Mouse (Mus musculus): Measurements from ENCODE around the gene Npsr1.
A peak's percentile ranks its signal among the peaks of the same experiment; 100 is the strongest.

Npsr1 gene

GRCm38 (mm10) chr9:24097696-24098095 is at the start of gene Npsr1:
Gene Npsr1, plus strand, starts transcription at chr9:24097996.
- no peak for DNase-seq

GRCm38 (mm10) chr9:24051538-24051937 is 46.3 kb upstream of the Npsr1 start:
- DNase-seq, result no peak

DNA sequence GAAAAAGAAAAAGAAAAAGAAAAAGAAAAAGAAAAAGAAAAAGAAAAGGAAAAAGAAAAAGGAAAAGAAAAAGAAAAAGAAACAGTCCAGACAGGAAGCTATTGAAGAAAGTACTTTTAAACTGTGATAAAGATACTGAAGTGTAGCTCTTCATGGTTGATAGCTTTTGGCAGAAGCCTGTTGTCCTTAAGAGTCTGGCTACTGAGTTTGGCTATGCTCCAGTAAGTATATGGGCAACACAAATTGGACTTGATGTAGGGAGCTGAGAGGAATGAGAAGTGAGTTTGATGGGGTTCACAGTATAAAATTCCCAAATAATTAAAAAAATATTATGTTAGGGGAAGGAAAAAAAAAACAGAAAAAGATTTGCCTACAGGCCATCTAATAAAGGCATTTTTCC is 34.5 kb upstream of the Npsr1 start:
- no peak for DNase-seq

GRCm38 (mm10) chr9:24071664-24072063 is 26.1 kb upstream of the Npsr1 start:
- DNase-seq, result no peak

GRCm38 (mm10) chr9:24077596-24077995 is 20.2 kb upstream of the Npsr1 start:
- DNase-seq, result no peak

- DNase-seq, result no peak
Measured at GRCm38 (mm10) chr9:24091875-24092274, 5.9 kb upstream of the Npsr1 start.

- DNase-seq, result no peak
Measured at GRCm38 (mm10) chr9:24098526-24098925, 730 bp downstream of the Npsr1 start.

- DNase-seq, result no peak
Measured at GRCm38 (mm10) chr9:24099631-24100030, 1.8 kb downstream of the Npsr1 start.

GRCm38 (mm10) chr9:24119423-24119822 is 21.6 kb downstream of the Npsr1 start:
- peak; percentile 14 to 38 for DNase-seq

GRCm38 (mm10) chr9:24133142-24133541 is 35.3 kb downstream of the Npsr1 start:
- no peak for DNase-seq

DNA sequence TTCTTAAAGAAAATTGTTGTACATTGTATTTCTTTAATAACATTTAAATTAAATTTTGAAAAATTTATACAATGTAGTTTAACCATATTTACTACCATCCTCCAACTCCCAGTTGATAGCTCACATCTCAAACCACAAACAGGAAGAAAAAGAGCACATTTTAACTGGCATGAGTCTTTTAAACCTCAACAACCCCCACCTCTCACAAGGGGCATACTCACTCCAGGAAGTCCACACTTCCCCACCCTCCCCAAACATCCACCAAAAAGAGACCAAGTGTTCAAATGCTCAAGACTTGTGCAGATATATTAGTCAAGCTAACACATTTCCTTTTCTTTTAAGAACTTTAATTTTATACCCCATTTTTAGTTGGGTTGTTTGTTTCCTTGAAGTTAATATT is 38.6 kb downstream of the Npsr1 start:
- no peak for DNase-seq

DNA sequence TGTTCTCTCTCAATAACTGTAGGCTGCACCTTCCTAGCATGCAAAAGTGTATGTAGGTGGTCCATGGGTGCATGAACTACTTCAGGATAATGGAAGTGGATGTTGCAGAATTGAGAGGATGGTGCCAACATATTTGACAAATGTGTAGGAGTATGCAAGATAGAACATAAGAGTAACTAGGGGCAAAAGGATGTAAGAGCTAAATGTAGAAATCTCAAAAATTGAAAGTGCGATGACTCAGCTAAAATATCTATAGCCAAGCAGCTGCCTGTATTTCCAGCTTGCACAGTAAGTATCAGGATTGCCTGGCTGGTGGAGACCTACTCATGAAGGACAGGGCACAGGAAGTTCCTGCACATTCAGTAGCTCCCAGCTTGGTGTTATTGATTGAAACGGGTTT is 46.5 kb downstream of the Npsr1 start:
- no peak for DNase-seq

- no peak for DNase-seq
Measured at GRCm38 (mm10) chr9:24157208-24157607, 59.4 kb downstream of the Npsr1 start.

DNA sequence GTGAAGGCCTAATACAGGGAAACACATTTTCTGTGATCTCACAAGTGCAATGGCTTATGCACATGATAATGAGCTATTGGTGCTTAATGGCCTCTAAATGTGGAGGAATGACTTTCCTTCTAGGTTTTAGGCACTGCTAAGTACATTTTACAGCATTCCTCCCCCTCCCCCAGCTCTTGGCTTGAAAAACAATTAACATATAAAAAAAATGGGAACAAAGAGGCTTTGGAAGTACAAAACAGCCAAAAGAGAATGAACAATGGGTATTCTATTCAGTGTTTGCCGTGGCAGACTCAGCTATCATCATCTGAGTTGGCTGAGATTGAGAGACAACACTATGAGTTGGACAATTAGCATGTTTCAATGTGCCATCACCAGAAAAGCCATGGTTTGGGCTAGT is 62.6 kb downstream of the Npsr1 start:
- DNase-seq, result no peak

DNA sequence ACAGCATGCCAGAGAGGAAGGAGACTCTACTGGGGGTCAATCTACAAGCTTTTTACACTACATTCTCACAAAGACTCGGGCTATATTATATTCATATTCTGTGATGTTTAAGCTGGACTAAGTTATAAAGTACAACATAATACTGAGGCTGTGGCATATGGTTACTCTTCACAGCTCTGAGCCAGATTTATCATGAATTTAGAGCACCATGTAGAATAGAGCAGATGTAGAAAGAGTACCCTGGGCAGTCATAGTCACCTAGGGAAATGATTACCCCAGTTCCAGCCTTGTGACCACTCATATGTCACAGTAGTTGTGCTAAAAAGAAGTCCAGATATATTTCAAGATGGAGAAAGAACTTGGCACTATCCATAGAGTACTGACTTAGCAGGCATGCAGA is 70.7 kb downstream of the Npsr1 start:
- no peak for DNase-seq

DNA sequence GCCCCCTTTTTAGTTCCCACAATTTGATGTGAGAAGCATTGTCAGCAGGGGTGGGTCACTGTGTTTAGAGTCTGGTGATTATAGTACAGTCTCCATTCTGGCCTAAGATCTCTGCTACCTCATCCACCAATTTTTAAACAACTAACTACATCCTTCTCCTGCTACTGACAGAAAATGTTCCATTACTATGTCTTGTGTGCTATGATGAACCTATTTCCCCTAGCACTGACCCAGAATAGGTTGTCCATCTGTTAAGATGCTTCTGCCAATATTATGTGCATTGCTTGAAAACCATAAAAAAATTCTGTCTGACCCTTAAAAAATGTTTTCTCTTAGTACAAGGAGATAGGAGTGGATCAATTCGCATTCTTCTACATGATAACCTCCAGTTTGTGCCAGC is 72.9 kb downstream of the Npsr1 start:
- DNase-seq, result no peak

DNA sequence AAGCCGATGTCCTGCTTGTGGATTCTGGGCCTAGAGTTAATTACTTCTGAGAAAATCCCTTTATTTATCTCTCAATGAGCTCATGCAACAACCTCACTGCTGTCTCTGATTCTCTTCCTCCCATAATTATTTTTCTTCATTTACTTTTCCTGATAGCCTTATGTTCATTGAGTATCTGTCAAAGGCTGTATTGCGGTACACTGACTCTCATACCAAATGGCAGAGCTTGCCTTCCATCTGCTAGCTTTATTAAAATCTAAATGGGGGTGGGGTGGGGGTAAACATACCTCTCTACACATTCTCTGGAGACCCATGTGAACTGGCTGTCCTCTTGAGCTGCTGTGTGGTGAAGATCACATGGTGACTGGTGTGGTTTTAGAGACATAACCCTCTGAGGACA is 80.9 kb downstream of the Npsr1 start:
- DNase-seq, result no peak

GRCm38 (mm10) chr9:24180926-24181325 is 83.1 kb downstream of the Npsr1 start:
- DNase-seq, result no peak

GRCm38 (mm10) chr9:24186289-24186688 is 88.5 kb downstream of the Npsr1 start:
- peak; percentile 42 to 57 for DNase-seq

DNA sequence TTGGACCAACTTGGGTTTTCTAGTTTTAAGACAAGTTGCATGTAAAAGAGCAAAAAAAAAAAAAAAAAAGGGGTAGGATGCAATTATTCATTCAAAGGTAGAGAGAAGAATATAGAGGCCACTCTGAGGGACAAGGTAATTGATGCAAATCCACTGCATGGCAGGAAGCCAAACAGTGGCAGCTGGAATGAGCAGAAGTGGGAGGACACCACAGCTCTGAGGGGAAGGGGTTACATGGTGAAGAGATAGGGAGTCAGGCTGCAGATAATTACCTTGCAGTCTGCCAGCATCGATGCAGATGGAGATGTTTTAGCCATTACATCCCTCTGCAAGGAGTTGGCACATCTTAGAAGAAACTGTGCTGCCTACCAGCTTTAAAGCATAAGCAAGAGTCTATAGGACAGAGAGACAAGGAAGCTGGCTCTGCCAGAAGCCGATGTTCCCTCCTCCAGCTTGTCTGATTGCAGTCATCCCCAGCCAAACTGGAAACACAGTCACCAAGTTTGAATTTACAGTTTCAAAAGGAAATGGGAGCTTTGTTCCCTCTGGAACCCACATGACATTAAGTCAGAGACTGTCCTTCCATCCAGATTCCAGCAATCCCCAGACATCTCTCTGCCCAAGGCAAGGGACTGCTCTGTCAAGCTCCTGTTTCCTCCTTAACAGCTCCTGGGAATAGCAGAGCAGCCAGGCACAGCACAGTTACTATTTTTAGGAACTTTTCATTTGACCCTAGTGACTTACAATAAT is 91.9 kb downstream of the Npsr1 start:
- DNase-seq, result no peak

- DNase-seq, result no peak
Measured at GRCm38 (mm10) chr9:24190261-24190588, 92.4 kb downstream of the Npsr1 start.

DNA sequence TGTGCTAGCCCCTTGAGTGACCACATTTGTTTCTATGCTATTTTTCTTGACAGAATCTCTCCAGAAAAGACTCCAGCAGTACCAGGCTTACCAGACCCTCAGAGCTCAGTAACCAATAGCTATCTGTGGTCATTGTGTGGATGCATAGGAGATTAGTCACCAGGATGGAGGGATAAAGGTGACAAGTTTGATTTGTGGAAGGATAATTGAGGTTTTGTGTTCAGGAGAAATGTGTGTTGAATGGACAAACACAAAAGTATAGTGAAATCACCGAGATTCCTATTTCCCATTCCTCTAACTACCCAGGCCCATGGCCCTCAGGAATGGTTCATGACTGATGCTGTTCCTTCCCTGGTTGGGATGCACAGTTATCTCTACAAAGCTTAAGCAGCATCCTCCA is 100.5 kb downstream of the Npsr1 start:
- no peak for DNase-seq

GRCm38 (mm10) chr9:24211636-24212035 is 113.8 kb downstream of the Npsr1 start:
- no peak for DNase-seq

GRCm38 (mm10) chr9:24217721-24218120 is 119.9 kb downstream of the Npsr1 start:
- no peak for DNase-seq

DNA sequence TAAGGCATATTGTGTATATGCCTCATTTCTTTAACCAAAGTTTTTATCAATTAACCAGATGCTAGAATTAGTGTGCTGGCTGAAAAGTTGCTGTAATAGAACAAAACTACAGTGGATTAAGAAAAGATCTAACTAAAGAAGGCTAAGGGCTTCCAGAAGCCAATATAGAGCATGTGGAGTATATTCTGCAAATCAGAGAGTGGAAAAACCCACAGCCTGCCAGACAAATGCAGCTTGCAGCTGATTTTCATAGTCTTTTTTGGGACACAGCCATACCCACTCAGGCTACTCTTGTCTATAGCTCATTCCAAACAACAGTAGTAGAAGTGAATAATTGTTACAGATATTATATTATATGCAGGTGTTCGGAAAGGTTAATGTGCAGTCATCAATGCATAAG is 138.7 kb downstream of the Npsr1 start:
- no peak for DNase-seq
